Mouse (Mus musculus): ENCODE data around the gene Cnnm2.

- TF ChIP-seq POLR2A (IDR thresholded peaks at IDR 0.05; ENCODE audit: extremely low read depth, insufficient read depth, low read length) = no peak
- TF ChIP-seq CTCF (IDR thresholded peaks at IDR 0.05; ENCODE audit: extremely low read depth, insufficient read depth, low read length) = no peak
These were observed 44.7 kb downstream of the Cnnm2 start for GRCm38 (mm10) chr19:46805933-46806688.

Measured in cortical plate, adult 2 months (tissue).